Mouse (Mus musculus): ENCODE data around the gene Fth1. TPM values are rescaled to one million over a fixed set of nuclear protein-coding genes. Genes with fewer than 3 reads are reported as not detected.
A peak's percentile ranks its signal among the peaks of the same experiment; 100 is the strongest.
"Not testable (repeated sequence)": the region's sequence is repeated elsewhere in the genome, so short reads cannot be mapped to it uniquely, and the experiment has no call there.

Fth1 gene
- 3,441 and 3,837 TPM in 2 replicates for polyA plus RNA-seq (2015; fragmentation: Nextera tagmentation; extraction: Ambion mirVana)

DNA sequence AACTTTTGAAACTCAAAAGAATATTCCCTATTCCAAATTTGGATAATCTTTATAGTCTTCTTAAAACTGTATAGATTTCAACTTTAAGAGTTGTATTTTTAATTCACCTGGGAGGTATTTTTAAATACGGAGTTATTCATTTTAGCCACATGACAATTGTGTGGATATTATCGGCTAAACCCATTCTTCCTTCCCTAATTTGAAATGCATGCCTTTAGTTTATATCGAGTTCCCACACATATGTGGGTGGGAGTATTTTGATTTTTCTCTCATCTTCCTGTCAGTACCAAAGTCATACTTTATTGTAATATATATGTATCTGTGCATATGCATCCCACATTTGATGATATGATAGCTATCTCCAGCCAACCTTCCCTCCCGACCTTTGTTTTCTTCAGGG is at the start of gene Fth1:
Gene Fth1 (plus strand): TSS at position 341 of the 400 bp plus-strand sequence.
- Histone ChIP-seq H3K4me3 (replicated peaks) (peak within 1 kb of the TSS; percentile 80; the same call in 1 of the 2 replicates), H3K27me3 (no peaks in the 10 kb centered on the region), H3K4me2 (peak within 1 kb of the TSS; percentile 75), H3K9me3 (replicated peaks) (no peaks in the 10 kb centered on the region), H3K27ac (replicated peaks) (peak within 1 kb of the TSS; percentile 99), H3K36me3 (replicated peaks) (peaks cover 17% of the 10 kb centered on the region), H3K9ac (peak within 1 kb of the TSS; percentile 73), H3K4me1 (replicated peaks) (peaks cover 81% of the 10 kb centered on the region)
- 58% methylated on average over 4 of the region's 4 CpGs for WGBS (ENCODE audit: insufficient replicate concordance)
- no peak for ATAC-seq (ENCODE audit: insufficient read depth)

- H3K4me1 ChIP-seq (replicated peaks); H3K9ac ChIP-seq; H3K36me3 ChIP-seq (replicated peaks); H3K9me3 ChIP-seq (replicated peaks); H3K4me2 ChIP-seq; H3K4me3 ChIP-seq (replicated peaks): not testable (repeated sequence)
- Histone ChIP-seq H3K27me3 (peaks cover 13% of the 10 kb centered on the region; the same call in 1 of the 2 replicates), H3K27ac (replicated peaks) (peak overlapping the region; percentile 42; the same call in 1 of the 2 replicates)
- ATAC-seq (ENCODE audit: insufficient read depth) = peak; percentile 61
- 31% methylated on average over 2 of the region's 2 CpGs for WGBS (ENCODE audit: insufficient replicate concordance)
These were observed 49.2 kb upstream of the Fth1 start for GRCm38 (mm10) chr19:9931167-9931607.

DNA sequence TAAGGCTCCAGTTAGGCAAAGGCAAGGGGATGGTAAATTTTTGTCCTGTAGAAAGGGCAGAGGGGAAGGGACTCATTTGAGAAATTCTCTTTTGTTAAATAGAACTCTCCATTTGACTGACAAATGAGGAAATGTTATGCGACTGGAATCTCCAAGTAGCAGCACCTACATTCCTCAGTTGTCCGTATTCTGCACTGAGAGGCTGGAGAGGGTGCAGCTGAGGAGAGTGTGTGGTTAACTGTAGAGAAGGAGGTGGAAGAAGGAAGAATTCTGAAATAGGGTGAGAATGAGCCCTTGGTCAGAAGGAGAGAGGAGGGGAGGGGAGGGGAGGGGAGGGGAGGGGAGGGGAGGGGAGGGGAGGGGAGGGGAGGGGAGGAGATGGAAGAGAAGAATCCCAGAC is 46.5 kb upstream of the Fth1 start:
- Histone ChIP-seq H3K4me3 (replicated peaks) (no peak overlapping the region), H3K9me3 (replicated peaks) (no peaks in the 10 kb centered on the region), H3K36me3 (replicated peaks) (no peaks in the 10 kb centered on the region), H3K27me3 (no peaks in the 10 kb centered on the region), H3K4me1 (replicated peaks) (peaks cover 22% of the 10 kb centered on the region), H3K9ac (no peak overlapping the region), H3K4me2 (no peak overlapping the region), H3K27ac (replicated peaks) (no peak overlapping the region)
- WGBS (ENCODE audit: insufficient replicate concordance) = 59% methylated on average over 2 of the region's 2 CpGs
- no peak for ATAC-seq (ENCODE audit: insufficient read depth)

- H3K4me2 ChIP-seq = no peak overlapping the region
- no peaks in the 10 kb centered on the region for H3K27me3 ChIP-seq
- no peak overlapping the region for H3K4me3 ChIP-seq (replicated peaks)
- no peak overlapping the region for H3K9ac ChIP-seq
- WGBS (ENCODE audit: insufficient replicate concordance) = 44% methylated on average over 5 of the region's 5 CpGs
- H3K4me1 ChIP-seq (replicated peaks) = peaks cover 29% of the 10 kb centered on the region
- H3K36me3 ChIP-seq (replicated peaks) = no peaks in the 10 kb centered on the region
- peak overlapping the region; percentile 26; the same call in 1 of the 2 replicates for H3K27ac ChIP-seq (replicated peaks)
- no peak for ATAC-seq (ENCODE audit: insufficient read depth)
- no peaks in the 10 kb centered on the region for H3K9me3 ChIP-seq (replicated peaks)
These were observed 43.8 kb upstream of the Fth1 start for GRCm38 (mm10) chr19:9936579-9936978.

DNA sequence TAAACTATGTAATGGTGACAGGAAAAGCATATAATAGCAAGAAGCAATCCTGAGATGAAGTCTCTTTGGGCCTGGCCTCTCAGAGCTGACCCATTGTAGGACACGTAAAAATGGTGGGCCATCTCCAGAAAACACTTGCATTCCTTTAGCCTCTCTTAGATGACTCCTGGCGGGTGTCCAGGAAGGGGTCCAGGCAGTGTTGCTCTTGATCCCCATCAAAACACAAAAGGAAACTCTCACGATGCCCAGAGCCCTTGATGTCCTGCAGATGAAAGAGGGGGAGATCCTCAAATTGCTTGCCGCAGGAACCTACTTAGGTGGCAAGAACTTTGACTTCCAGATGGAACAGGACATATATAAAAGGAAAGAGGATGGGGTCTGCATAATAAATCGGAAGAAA is 43.0 kb upstream of the Fth1 start:
- H3K36me3 ChIP-seq (replicated peaks) = no peaks in the 10 kb centered on the region
- H3K4me1 ChIP-seq (replicated peaks) = peaks cover 38% of the 10 kb centered on the region
- no peaks in the 10 kb centered on the region for H3K9me3 ChIP-seq (replicated peaks)
- no peaks in the 10 kb centered on the region for H3K27me3 ChIP-seq
- no peak for ATAC-seq (ENCODE audit: insufficient read depth)
- no peak overlapping the region for H3K4me3 ChIP-seq (replicated peaks)
- 73% methylated on average over 5 of the region's 5 CpGs for WGBS (ENCODE audit: insufficient replicate concordance)
- no peak overlapping the region for H3K9ac ChIP-seq
- no peak overlapping the region for H3K27ac ChIP-seq (replicated peaks)
- H3K4me2 ChIP-seq = no peak overlapping the region

GRCm38 (mm10) chr19:9938156-9938823 is 42.1 kb upstream of the Fth1 start:
- ATAC-seq (ENCODE audit: insufficient read depth) = peak; percentile 36

DNA sequence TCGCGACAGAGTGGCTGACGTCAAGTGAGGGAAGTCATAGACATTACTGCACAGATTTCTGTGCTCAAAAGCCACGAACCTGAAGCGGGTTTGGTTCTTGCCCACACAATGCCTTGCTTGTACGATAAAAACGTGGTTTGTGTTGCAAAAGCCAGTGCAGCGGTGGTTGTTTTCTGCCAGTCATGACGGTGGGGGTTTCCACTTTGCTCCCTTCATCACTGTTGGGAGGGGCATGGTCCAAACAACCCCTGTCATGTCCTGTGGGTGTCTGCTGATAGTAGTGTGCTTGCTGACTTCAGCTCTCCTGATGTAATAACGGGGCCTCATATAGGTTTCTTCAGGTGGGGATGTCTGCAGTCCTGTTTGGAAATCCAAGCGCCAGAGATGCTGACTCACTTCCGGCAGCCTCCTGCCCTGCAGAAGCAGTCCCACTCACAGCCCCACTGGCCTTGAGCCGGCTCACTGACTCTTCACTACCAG is 41.5 kb upstream of the Fth1 start:
- Histone ChIP-seq H3K36me3 (replicated peaks) (no peaks in the 10 kb centered on the region), H3K4me3 (replicated peaks) (peak overlapping the region; percentile 40), H3K27me3 (no peaks in the 10 kb centered on the region), H3K4me2 (peak overlapping the region; percentile 73), H3K4me1 (replicated peaks) (peaks cover 47% of the 10 kb centered on the region), H3K9ac (no peak overlapping the region), H3K9me3 (replicated peaks) (no peaks in the 10 kb centered on the region), H3K27ac (replicated peaks) (peak overlapping the region; percentile 69)
- ATAC-seq (ENCODE audit: insufficient read depth) = peak; percentile 75
- WGBS (ENCODE audit: insufficient replicate concordance) = 8% methylated on average over 13 of the region's 13 CpGs

More at GRCm38 (mm10) chr19:9938156-9938823, 42.1 kb upstream of the Fth1 start:
- Histone ChIP-seq H3K4me3 (replicated peaks) (peak overlapping the region; percentile 40), H3K4me1 (replicated peaks) (peaks cover 46% of the 10 kb centered on the region), H3K4me2 (peak overlapping the region; percentile 73), H3K27me3 (no peaks in the 10 kb centered on the region), H3K9me3 (replicated peaks) (no peaks in the 10 kb centered on the region), H3K27ac (replicated peaks) (peak overlapping the region; percentile 69), H3K36me3 (replicated peaks) (no peaks in the 10 kb centered on the region), H3K9ac (no peak overlapping the region)
- 15% methylated on average over 6 of the region's 6 CpGs for WGBS (ENCODE audit: insufficient replicate concordance)

- H3K9ac ChIP-seq = no peak overlapping the region
- no peaks in the 10 kb centered on the region for H3K27me3 ChIP-seq
- WGBS (ENCODE audit: insufficient replicate concordance) = 79% methylated on average over 7 of the region's 7 CpGs
- no peak for ATAC-seq (ENCODE audit: insufficient read depth)
- no peak overlapping the region for H3K27ac ChIP-seq (replicated peaks)
- H3K4me2 ChIP-seq = no peak overlapping the region
- peaks cover 47% of the 10 kb centered on the region for H3K4me1 ChIP-seq (replicated peaks)
- no peak overlapping the region for H3K4me3 ChIP-seq (replicated peaks)
- no peaks in the 10 kb centered on the region for H3K36me3 ChIP-seq (replicated peaks)
- H3K9me3 ChIP-seq (replicated peaks) = no peaks in the 10 kb centered on the region
These were observed 40.6 kb upstream of the Fth1 start for GRCm38 (mm10) chr19:9939841-9940240.

DNA sequence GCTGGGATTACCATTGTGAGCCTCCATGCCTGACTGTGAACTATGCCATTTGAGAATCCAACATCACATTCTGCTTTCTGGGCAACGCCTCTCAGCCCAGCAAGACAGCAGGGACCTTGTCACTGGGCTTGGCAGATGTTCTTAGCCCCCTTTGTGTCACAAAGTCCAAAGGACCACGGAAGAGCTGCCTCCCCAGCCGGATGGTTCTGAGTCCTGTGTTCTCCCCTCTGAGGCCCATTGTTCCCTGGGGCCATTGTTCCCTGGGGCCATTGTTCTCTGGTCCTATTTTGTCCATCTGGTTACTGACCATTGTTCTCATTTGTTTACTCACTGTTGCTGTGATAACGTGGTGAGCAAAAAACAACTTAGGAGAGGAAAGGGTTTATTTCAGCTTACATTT is 39.5 kb upstream of the Fth1 start:
- no peaks in the 10 kb centered on the region for H3K36me3 ChIP-seq (replicated peaks)
- WGBS (ENCODE audit: insufficient replicate concordance) = 54% methylated on average over 4 of the region's 4 CpGs
- H3K9ac ChIP-seq = no peak overlapping the region
- no peak for ATAC-seq (ENCODE audit: insufficient read depth)
- no peaks in the 10 kb centered on the region for H3K27me3 ChIP-seq
- H3K4me2 ChIP-seq = no peak overlapping the region
- no peak overlapping the region for H3K27ac ChIP-seq (replicated peaks)
- peaks cover 47% of the 10 kb centered on the region for H3K4me1 ChIP-seq (replicated peaks)
- no peaks in the 10 kb centered on the region for H3K9me3 ChIP-seq (replicated peaks)
- H3K4me3 ChIP-seq (replicated peaks) = no peak overlapping the region

GRCm38 (mm10) chr19:9941809-9942208 is 38.6 kb upstream of the Fth1 start:
- H3K36me3 ChIP-seq (replicated peaks) = no peaks in the 10 kb centered on the region
- H3K9me3 ChIP-seq (replicated peaks) = no peaks in the 10 kb centered on the region
- no peak; the same call in 1 of the 2 replicates for ATAC-seq (ENCODE audit: insufficient read depth)
- 56% methylated on average over 1 of the region's 1 CpGs for WGBS (ENCODE audit: insufficient replicate concordance)
- H3K4me3 ChIP-seq (replicated peaks) = no peak overlapping the region
- H3K27me3 ChIP-seq = no peaks in the 10 kb centered on the region
- H3K4me2 ChIP-seq = no peak overlapping the region
- no peak overlapping the region for H3K27ac ChIP-seq (replicated peaks)
- peaks cover 42% of the 10 kb centered on the region for H3K4me1 ChIP-seq (replicated peaks)
- H3K9ac ChIP-seq = no peak overlapping the region

DNA sequence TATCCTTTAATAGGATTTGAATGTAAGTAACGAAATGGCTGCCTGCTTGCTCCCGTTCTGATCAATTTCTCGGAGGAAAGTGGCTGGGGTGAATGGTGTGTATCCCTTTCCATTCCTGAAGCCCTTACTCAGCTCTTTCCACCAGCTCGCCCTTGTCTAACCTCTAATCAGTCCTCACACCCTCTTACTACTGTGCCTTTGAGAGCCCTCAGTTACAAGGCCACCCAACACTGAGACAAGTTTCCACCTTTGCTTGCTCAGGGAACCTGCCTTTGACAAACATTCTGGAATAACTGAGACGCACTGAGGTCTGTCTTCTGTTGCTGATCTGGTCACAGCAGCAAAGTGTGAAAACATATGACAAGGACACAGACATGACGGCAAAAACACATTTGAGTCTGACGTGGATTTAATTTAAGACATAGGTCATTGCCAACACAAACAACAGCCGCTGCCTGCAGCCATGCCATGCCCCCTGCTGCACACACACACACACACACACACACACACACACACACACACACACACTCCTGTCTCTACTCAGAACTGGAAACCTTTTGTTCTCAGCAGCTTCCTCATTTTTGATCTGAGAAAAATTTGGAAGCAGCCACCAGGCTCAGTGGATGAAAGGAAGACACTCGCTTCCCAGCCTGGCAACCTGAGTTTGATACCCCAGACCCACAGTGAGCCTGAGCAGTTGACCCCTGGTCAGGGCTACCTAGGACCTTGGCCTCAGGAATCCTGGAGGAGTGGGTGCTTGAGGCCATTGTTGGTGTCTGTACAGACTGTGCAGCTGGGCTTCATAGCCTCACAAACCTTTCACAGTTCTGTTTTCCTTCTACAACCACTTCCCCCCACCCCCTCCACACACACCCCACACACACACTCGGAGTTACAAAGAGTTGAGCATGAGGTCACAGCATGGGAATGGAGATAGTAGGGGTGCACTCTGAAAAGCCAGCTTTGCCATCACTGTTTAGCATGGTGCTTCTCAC is 37.6 kb upstream of the Fth1 start:
- Histone ChIP-seq H3K9me3 (replicated peaks) (no peaks in the 10 kb centered on the region), H3K4me1 (replicated peaks) (peaks cover 40% of the 10 kb centered on the region), H3K9ac (no peak overlapping the region), H3K4me3 (replicated peaks) (no peak overlapping the region), H3K36me3 (replicated peaks) (no peaks in the 10 kb centered on the region), H3K27me3 (no peaks in the 10 kb centered on the region), H3K27ac (replicated peaks) (peak overlapping the region; percentile 33; the same call in 1 of the 2 replicates), H3K4me2 (no peak overlapping the region)
- no peak for ATAC-seq (ENCODE audit: insufficient read depth)
- 45% methylated on average over 10 of the region's 10 CpGs for WGBS (ENCODE audit: insufficient replicate concordance)

Measured in liver, embryonic 15.5 days (tissue).